Mouse (Mus musculus) gastrocnemius, postnatal 36 days (tissue): ENCODE measurements around the gene Mark3. TPM values are rescaled to one million over a fixed set of nuclear protein-coding genes. Genes with fewer than 3 reads are reported as not detected.

Experiments used
- DNase-seq, 2 experiments: peaks; one replicate each; pipeline ENCODE4 v3.0.0; 2022
- intact Hi-C: fragments of 180-260 bp; cut with DNase I; formaldehyde crosslinking; loops from one replicate; pipeline ENCODE4 v1.15.1; 2025
- total RNA-seq, 2 experiments: library from RNA; stranded (reverse); gene quantifications; 2 replicates each; pipeline ENCODE4 v1.2.3; 2021

Mark3 gene
- total RNA-seq, 2 experiments from 2014 or later: 49.6 to 51.3 TPM

DNA sequence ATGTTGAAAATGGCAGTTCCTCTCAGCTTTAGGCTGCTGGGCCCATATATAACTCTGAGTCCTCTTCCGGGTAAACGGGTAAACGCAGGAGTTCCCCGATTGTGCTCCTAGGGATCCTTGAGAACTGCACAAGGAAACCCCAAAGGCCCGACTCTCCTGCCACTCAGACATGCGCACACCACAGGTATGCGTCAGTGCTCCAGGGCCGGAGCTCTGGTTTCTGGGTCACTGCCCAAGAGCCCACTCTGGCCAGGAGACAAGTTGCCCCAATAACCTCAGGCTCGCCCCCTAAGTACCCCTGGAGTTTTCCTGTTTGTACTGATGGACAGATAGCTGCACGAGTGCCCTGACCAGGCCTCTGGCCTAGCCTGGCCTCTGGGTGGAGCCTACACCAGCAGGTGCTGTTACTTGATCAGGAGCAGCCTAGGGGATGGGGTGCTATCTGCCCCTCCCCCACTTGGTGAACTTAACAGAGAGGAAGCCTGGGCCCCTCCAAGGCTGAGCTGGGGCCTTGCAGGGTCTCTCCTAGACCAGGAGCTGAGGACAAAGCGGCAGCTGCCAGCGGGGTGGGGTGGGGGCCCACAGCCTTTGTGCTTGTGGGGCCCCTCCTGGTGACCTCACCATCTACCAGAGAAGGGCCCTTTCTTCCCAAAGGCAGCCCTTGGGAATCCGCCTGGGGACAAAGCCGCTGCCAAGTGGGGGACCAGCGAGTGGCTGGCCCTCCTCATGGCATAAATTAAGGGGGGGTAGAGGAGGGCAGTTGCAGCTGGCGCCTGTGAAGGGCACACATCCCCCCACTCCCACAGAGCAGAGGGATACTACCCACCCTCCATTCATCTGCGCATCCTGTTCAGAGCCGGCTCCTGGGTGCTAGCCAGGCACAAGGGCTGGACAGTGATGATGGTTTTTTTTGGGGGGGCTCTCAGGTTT, 119.3 kb downstream of the Mark3 start:
- DNase-seq: peak in 1 of 2 experiments; percentile 13
- intact Hi-C loops: loop anchor here (2.0 kb wide), 1 partner anchor 25 kb away; no protein-coding TSS in a partner anchor

DNA sequence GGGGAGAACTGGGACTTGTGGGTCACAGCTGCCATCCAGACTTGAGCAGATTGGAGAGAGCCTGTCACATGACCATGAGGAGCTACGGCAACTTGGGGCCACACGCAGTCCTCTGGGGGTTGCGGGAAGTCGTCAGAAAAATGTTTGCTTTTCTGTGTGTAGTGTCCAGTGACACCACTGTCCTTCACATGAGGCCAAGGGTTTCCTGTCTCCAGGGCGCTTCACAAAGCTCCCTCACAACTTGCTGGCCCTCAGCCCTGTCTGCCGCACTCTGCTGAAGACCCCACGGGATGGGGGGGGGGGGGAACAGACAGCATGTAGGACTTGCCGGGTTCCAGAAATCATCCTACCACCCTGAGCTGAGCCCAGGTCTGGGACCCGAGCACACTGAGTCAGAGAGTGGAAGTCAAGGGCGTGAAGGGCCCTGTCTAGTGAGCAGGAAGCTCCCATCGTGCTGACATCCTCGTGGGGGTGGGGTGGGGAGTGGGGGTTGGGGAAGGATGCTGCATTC, 120.0 kb downstream of the Mark3 start:
- intact Hi-C loops: loop anchor here (2.0 kb wide), 1 partner anchor 26 kb away; no protein-coding TSS in a partner anchor
- DNase-seq: no peak

DNA sequence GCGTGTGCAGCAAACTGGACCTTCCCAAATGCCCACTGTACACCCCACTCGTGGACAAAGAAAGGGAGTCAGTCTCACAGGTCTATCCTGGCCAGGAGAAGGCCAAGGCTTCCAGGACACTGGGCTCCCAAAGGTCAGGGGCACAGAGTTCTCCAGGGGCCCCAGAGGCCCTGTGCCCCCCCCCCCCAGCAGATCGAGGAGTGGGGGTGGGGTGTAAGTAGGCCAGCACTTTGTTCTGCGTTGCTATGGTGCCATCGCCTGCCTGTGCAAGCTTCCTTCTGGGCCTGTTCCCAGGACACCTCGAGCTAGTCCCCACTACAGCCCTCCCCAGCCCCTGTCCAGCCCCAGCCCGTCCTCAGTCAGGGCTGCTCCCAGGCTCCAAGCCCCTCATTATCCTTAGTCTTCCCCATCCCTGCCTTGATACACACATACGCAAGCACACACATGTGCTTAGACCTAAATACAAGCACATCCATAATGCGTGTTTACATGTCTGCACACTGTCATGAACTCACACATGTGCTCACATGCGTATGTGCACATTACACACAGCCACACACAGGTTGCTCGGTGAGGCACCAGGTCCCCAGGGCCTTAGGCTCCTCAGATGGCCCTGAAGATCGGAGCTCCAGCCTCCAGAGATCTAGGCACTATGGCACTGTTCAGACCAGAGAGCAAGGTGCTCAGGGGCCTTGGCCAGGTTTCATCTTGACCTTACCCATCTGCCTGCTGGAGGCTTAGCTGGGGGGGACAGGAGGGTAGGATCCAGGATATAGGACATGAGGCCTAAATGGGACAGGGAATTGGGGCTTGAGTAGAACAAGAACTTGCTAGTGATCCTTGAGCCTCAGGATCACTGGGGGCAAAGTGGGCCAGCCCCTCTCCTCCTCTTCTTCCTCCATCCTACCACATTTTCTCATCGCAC, 120.8 kb downstream of the Mark3 start:
- intact Hi-C loops: loop anchor here (2.0 kb wide), 1 partner anchor 26 kb away; no protein-coding TSS in a partner anchor
- no peak for DNase-seq

DNA sequence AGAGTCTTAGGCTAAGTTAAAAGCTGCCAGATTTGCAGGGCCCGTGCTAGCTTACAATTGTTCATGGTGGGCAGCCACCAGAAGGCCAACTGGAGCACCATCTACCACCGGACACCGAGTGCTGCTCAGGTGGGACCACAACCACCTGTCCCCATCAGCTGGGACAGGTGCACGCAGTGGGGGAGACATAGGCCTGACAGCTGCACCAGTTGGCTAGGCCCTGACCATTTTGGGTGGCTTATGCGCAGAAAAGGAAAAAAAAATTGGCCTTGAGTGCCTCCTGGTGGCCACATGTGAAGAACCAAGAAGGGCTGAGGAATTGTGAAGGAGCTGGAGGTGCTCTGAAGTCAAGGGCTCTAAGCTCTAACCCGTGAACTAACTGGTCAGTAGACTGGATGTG, 121.9 kb downstream of the Mark3 start:
- DNase-seq: peak; percentile 59 to 65
- intact Hi-C loops: no loop called here

DNA sequence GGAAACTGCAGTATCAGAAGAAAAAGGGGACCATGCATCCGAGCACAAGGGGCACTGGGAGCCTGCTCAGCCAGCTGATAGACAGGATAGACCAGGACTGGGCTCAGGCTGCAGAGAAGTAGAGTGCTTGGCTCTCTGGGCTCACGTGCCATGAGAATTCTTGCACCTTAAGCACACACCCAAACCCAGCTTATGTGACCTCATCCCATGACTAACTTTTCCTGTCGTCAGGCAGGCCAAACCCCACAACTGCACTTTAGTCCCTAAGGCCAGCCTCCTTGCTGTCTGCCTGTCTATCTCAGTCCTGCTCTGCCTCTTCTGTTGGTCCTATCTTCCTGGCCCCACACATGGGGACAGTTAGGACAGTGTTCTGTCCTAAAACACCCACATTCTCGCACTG, 123.4 kb downstream of the Mark3 start:
- no peak for DNase-seq
- intact Hi-C loops: no loop called here

DNA sequence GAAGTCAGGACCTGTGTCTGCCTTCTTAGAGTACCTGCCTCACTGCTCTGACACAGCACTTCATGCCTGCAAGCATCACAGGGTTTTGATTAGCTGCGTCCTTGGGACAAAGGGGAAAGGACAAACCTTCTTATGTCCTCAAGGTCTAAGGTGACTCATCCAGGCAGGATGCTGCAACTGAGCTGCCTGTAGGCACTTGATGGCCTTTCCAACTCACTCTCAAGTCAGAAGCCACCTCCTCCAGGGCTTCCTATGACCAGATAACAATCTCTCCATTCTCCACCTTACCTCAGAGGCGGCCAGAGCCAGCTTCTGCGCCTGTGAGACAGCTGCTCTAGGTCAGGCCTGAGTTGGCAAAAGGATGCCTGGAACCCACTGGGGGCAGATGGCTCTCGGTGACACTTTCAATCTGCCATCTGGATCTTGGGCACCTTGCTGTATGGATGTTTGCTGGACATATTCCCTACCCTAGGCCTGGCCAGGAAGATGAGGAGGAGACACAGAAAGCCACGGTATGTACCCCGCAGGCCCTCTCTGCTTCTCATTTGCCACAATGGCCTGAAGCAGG, 124.1 kb downstream of the Mark3 start:
- no peak for DNase-seq
- intact Hi-C loops: no loop called here

DNA sequence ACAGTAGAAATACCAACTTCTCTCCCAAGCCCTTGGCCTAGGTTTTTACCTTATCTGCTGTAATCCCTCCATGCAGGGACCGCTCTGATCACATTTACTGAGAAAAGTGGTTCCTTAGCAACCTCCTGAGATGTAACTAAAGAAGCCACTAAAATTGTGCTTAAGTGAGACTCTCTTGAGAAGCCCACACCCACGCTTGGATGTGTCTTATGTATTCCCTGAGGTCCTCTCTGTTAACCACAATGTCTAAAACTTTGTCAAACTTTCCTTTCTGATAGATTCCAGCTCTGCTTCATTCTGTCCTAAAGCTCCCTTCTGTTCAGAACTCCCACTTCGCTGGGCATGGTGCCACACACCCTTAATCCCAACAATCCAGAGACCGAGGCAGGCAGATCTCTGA, 125.2 kb downstream of the Mark3 start:
- DNase-seq: no peak
- intact Hi-C loops: no loop called here

DNA sequence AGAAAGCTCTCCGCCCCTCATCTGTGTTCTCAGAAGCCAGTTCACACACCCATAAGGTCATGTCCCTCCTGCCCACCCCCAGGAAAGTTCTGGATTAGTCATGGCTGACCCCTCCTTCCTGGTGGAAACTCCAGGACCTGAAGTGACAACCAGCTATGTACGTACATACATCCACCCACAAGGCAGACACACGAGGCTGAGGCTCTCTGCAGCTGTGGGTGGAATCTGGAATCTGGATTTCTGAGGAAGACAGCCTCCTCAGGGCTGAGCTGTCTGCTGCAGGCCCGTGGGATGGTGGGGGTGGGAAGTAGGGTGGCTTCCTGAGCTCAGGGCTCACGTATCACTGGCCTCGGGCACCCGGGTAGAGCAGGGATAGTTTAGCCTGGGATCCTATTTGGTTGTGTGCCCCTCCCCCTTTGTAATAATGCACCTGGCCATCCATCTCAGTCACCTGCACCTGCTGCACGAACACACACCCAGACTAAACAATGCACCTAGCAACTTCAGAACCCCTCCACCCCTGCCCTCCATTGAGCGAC, 126.7 kb downstream of the Mark3 start:
- DNase-seq: no peak
- intact Hi-C loops: no loop called here

DNA sequence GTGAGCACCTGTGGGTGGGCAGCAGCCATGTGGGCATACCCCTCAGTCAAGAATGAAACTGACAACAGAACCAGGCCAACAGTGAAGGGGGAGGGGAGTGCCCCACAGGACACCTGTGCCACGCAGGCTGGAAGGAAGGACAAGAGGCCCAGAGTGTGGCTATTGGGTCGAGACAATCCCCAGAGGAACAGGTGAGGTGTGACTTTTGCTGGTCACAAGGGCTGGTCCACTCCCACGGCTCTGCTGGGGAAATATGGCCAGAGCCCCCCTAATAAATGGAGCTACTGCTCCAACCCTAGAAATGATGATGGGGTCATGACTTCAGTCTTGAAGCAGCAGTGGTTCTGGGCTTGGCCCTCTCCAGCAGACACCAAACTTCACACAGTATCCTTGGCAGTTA, 129.0 kb downstream of the Mark3 start:
- no peak for DNase-seq

DNA sequence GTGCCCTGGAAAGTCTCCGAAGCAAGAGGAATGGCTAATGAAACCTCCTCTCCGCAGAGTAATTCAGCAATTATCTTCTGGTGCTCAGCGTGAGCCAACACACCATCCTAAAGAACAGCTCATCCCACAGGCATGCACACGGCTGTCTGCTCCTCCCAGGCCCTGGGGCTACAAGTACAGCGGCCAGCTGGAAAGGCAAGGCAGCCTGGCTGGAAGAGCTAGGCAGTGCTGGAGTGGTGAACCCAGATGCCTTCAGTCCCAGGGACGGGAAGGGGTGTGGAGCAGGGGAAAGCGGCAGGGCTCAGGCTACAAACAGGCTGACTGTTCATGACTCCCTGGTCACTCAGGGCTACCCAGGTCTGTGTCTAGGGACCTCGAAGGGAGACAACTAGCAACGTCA, 130.3 kb downstream of the Mark3 start:
- intact Hi-C loops: no loop called here
- DNase-seq: peak; percentile 68 to 81

More for the DNA sequence above, 129.0 kb downstream of the Mark3 start:
- intact Hi-C loops: no loop called here

DNA sequence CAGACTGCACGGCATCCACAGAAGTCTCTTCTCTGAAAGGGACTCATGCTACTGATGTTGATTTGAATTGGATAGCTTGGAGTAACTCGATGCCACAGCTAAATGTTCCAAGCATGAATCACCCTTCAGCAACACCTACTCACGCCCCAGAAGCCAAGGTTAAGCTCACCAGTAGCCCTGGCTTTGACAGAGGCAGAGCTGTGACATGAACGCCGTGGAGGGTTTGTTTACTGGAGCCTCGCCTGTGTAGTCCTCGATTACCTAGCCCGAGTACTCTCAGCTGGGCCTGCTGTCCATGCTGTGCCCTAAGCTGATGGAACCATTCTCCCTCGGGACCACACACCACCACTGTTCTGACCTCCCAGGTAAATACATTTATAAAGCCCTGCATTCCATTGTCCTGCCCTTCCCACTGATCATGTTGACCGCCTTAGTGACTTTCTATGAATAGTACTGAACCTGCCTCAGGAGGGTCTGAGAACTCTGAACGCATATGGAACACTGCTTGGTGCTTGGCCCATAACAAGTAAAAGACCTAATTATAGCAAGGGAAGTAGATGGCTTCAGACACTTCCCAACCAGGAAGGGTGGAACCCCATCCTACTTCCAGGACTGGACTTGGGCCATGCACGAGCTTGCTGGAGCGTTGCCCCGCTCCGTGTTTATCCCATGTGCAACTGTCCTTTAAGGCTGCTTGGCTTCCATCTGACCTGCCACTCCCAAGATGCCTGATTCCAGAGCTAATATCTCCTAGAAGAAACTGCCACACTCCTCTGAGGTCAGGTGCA, 131.1 kb downstream of the Mark3 start:
- intact Hi-C loops: no loop called here
- DNase-seq: peak; percentile 85 to 86

Other genes starting within 250 kb of the Mark3 start
- gene Cdc42bpb, start 196.8 kb upstream of the Mark3 start, total RNA-seq: 10 to 100 TPM; 18.6 to 18.7 TPM
- gene Lbhd2, start 167.7 kb upstream of the Mark3 start, total RNA-seq: not detected
- 1 to 10 TPM; 1.8 to 4.6 TPM for gene Exoc3l4, start 157.5 kb upstream of the Mark3 start, total RNA-seq
- gene Tnfaip2, start 132.1 kb upstream of the Mark3 start, total RNA-seq: 10 to 100 TPM; 22.0 to 22.6 TPM
- gene Gm266, start 88.7 kb upstream of the Mark3 start, total RNA-seq: under 1 TPM; 0.69 to 0.84 TPM
- 100 to 1,000 TPM; 123 to 146 TPM for gene Eif5, start 36.5 kb upstream of the Mark3 start, total RNA-seq
- 1 to 10 TPM; 7.9 to 8.3 TPM for gene Ckb, start 97.8 kb downstream of the Mark3 start, total RNA-seq
- gene Trmt61a, start 103.6 kb downstream of the Mark3 start, total RNA-seq: 1 to 10 TPM; 1.8 to 4.1 TPM
- 10 to 100 TPM; 12.4 to 13.5 TPM for gene Bag5, start 138.7 kb downstream of the Mark3 start, total RNA-seq
- gene Apopt1, start 138.7 kb downstream of the Mark3 start, total RNA-seq: 10 to 100 TPM; 34.9 to 38.0 TPM
- 10 to 100 TPM; 55.2 to 59.3 TPM for gene Klc1, start 184.3 kb downstream of the Mark3 start, total RNA-seq
- gene Xrcc3, start 239.3 kb downstream of the Mark3 start, total RNA-seq: under 1 TPM; 0.43 to 0.47 TPM
- gene Zfyve21, start 239.6 kb downstream of the Mark3 start, total RNA-seq: 10 to 100 TPM; 10.4 to 16.2 TPM